Comparison of ENCODE assay signal across 7 mouse cellular contexts in the genomic region with DNA sequence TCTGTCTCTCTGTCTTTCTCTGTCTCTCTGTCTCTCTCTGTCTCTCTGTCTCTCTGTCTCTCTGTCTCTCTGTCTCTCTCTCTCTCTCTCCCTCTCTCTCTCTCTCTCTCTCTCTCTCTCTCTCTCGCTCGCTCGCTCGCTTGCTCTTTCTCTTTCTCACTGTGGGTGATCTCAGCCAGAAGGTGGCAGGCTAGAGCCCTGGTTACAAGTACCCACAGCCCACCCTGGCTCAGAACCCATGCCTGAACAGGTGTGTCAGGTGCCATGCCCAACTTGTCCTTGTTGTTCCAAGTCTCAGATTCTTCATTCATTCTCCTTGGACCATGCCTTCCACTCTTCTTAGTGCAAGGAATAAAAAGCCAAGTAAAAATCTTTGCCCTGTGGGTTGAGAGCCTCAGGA. TPM values are rescaled to one million over a fixed set of nuclear protein-coding genes. Genes with fewer than 3 reads are reported as not detected.
DNase-seq lines count a peak whose midpoint lies in the region; ATAC-seq and TF ChIP-seq lines count a peak whose summit lies in the region.
"Not testable (repeated sequence)": the region's sequence is repeated elsewhere in the genome, so short reads cannot be mapped to it uniquely, and the experiment has no call there.

No protein-coding gene starts in this region.

- not testable (repeated sequence) for ATAC-seq in forebrain, postnatal 0 days; liver, postnatal 0 days

- not testable (repeated sequence) for H3K27ac ChIP-seq in ES-Bruce4 (ENCODE audit: insufficient read depth, low read length); forebrain, postnatal 0 days (ENCODE audit: low read depth, low read length); liver, postnatal 0 days (ENCODE audit: low read depth)

- H3K9ac ChIP-seq in ES-Bruce4 (ENCODE audit: low read depth, poor library complexity, severe bottlenecking); forebrain, postnatal 0 days; liver, postnatal 0 days (replicated peaks): not testable (repeated sequence)

- not testable (repeated sequence) for H3K36me3 ChIP-seq in ES-Bruce4 (ENCODE audit: control insufficient read depth, insufficient read depth, low read length, poor library complexity, severe bottlenecking); forebrain, postnatal 0 days (ENCODE audit: insufficient read depth); liver, postnatal 0 days (replicated peaks; ENCODE audit: insufficient read depth, low read length)

- 33% methylated on average over 4 of the region's 4 CpGs for WGBS in forebrain, postnatal 0 days
- WGBS in liver, postnatal 0 days (ENCODE audit: insufficient replicate concordance) = 40% methylated on average over 4 of the region's 4 CpGs

- peak; percentile 56 to 57 for DNase-seq in cerebellum, postnatal 10 days
- not testable (repeated sequence) for DNase-seq in forebrain, postnatal 0 days; liver, postnatal 0 days
- DNase-seq in kidney, postnatal 36 days = peak; percentile 1 to 29
- DNase-seq in retina, postnatal 1 day = peak; percentile 52
- DNase-seq in thymus, postnatal 25 days = peak; percentile 10

- not testable (repeated sequence) for TF ChIP-seq EP300 in ES-Bruce4 (IDR thresholded peaks at IDR 0.05; ENCODE audit: insufficient read depth, low read depth, low read length); liver, postnatal 0 days (IDR thresholded peaks at IDR 0.05; ENCODE audit: low read depth)

- not testable (repeated sequence) for TF ChIP-seq POLR2A in ES-Bruce4 (IDR thresholded peaks at IDR 0.05; ENCODE audit: insufficient read depth, low read length)

- peak; percentile 39 for TF ChIP-seq CTCF in ES-Bruce4 (IDR thresholded peaks at IDR 0.05; ENCODE audit: low read depth, low read length)
- TF ChIP-seq CTCF in forebrain, postnatal 0 days (IDR thresholded peaks at IDR 0.05; ENCODE audit: low read depth) = peak; percentile 32
- TF ChIP-seq CTCF in liver, postnatal 0 days (IDR thresholded peaks at IDR 0.05; ENCODE audit: low read depth) = peak; percentile 19; the same call in 1 of the 2 replicates

- H3K27me3 ChIP-seq in ES-Bruce4 (ENCODE audit: control insufficient read depth, insufficient read depth, low read length, poor library complexity, severe bottlenecking); forebrain, postnatal 0 days (ENCODE audit: insufficient read depth, low read length); liver, postnatal 0 days (ENCODE audit: insufficient read depth, low read length): not testable (repeated sequence)

- H3K4me1 ChIP-seq in ES-Bruce4 (ENCODE audit: control insufficient read depth, insufficient read depth, low read length); forebrain, postnatal 0 days (ENCODE audit: insufficient read depth); liver, postnatal 0 days (ENCODE audit: insufficient read depth): not testable (repeated sequence)

- H3K4me3 ChIP-seq in ES-Bruce4 (ENCODE audit: low read depth, low read length); forebrain, postnatal 0 days (ENCODE audit: low read depth, low read length); liver, postnatal 0 days (ENCODE audit: low read depth, low read length): not testable (repeated sequence)

- not testable (repeated sequence) for H3K9me3 ChIP-seq in ES-Bruce4 (replicated peaks; ENCODE audit: control insufficient read depth, insufficient read depth, low read length, poor library complexity, severe bottlenecking); forebrain, postnatal 0 days (ENCODE audit: low read length); liver, postnatal 0 days (ENCODE audit: low read length)

- H3K4me2 ChIP-seq in forebrain, postnatal 0 days (ENCODE audit: low read depth); liver, postnatal 0 days (ENCODE audit: low read depth, low read length): not testable (repeated sequence)

RNA-seq across cellular contexts. Expression of gene A430005L14Rik, which starts 34.9 kb away (rescaled TPM):
- 39.0 and 42.6 TPM in 2 replicates for polyA plus RNA-seq in ES-Bruce4 (2011; ENCODE audit: insufficient read depth, insufficient read length, low read depth, missing spikeins)
- total RNA-seq in forebrain, postnatal 0 days (2014; rRNA removed) = 38.6 and 46.4 TPM in 2 replicates
- polyA plus RNA-seq in forebrain, postnatal 0 days (2015; fragmentation: Nextera tagmentation; extraction: Ambion mirVana) = 47.6 and 50.9 TPM in 2 replicates
- polyA plus RNA-seq in liver, postnatal 0 days (2015; fragmentation: Nextera tagmentation; extraction: Ambion mirVana) = 56.1 and 59.5 TPM in 2 replicates

RNA-seq across cellular contexts. Expression of gene Dffb, which starts 52.8 kb away (rescaled TPM):
- 17.3 and 18.5 TPM in 2 replicates for polyA plus RNA-seq in ES-Bruce4 (2011; ENCODE audit: insufficient read depth, insufficient read length, low read depth, missing spikeins)
- total RNA-seq in forebrain, postnatal 0 days (2014; rRNA removed) = 18.9 and 22.7 TPM in 2 replicates
- polyA plus RNA-seq in forebrain, postnatal 0 days (2015; fragmentation: Nextera tagmentation; extraction: Ambion mirVana) = 8.6 and 9.3 TPM in 2 replicates
- polyA plus RNA-seq in liver, postnatal 0 days (2015; fragmentation: Nextera tagmentation; extraction: Ambion mirVana) = 3.6 and 4.6 TPM in 2 replicates

RNA-seq across cellular contexts. Expression of gene Cep104, which starts 52.9 kb away (rescaled TPM):
- 17.6 and 20.2 TPM in 2 replicates for polyA plus RNA-seq in ES-Bruce4 (2011; ENCODE audit: insufficient read depth, insufficient read length, low read depth, missing spikeins)
- total RNA-seq in forebrain, postnatal 0 days (2014; rRNA removed) = 9.2 and 10.5 TPM in 2 replicates
- polyA plus RNA-seq in forebrain, postnatal 0 days (2015; fragmentation: Nextera tagmentation; extraction: Ambion mirVana) = 7.7 and 9.9 TPM in 2 replicates
- 1.9 and 2.5 TPM in 2 replicates for polyA plus RNA-seq in liver, postnatal 0 days (2015; fragmentation: Nextera tagmentation; extraction: Ambion mirVana)
